Mouse (Mus musculus) heart, embryonic 13.5 days (tissue): ENCODE results near the gene Inpp5f. TPM values are rescaled to one million over a fixed set of nuclear protein-coding genes. Genes with fewer than 3 reads are reported as not detected.

Experiments used
- ATAC-seq: fragments of 200-750 bp; cut with Nextera tagmentation; 2 replicates; pipeline ENCODE4 v1.8.0; 2017; ENCODE audit warnings: moderate TSS enrichment; ENCODE audit not compliant: insufficient number of reproducible peaks, low FRiP score, low TSS enrichment; ENCODE audit errors: extremely low read depth
- H3K27ac ChIP-seq: fragments of 300-500 bp; sonication (generic); replicated peaks from 2 replicates; pipeline ENCODE4 v1.5.1; 2015; ENCODE audit warnings: moderate library complexity, mild to moderate bottlenecking, inconsistent platforms
- H3K27me3 ChIP-seq: fragments of 300-500 bp; sonication (generic); replicated peaks from 2 replicates; pipeline ENCODE4 v1.6.1; 2015; ENCODE audit warnings: mild to moderate bottlenecking, inconsistent platforms
- H3K36me3 ChIP-seq: fragments of 300-500 bp; sonication (generic); 2 replicates; pipeline ENCODE4 v1.6.1; 2015; ENCODE audit warnings: mild to moderate bottlenecking, inconsistent platforms
- H3K4me1 ChIP-seq: fragments of 300-500 bp; sonication (generic); 2 replicates; pipeline ENCODE4 v1.6.1; 2015; ENCODE audit warnings: inconsistent platforms
- H3K4me2 ChIP-seq: fragments of 300-500 bp; sonication (generic); 2 replicates; pipeline ENCODE4 v1.6.1; 2015; ENCODE audit warnings: inconsistent platforms, mild to moderate bottlenecking, moderate library complexity
- H3K4me3 ChIP-seq: fragments of 300-500 bp; sonication (generic); 2 replicates; pipeline ENCODE4 v1.5.1; 2015; ENCODE audit warnings: moderate library complexity, mild to moderate bottlenecking, inconsistent platforms
- H3K9ac ChIP-seq: fragments of 300-500 bp; sonication (generic); 2 replicates; pipeline ENCODE4 v1.6.1; 2015; ENCODE audit warnings: inconsistent platforms, mild to moderate bottlenecking, moderate library complexity
- H3K9me3 ChIP-seq: fragments of 300-500 bp; sonication (generic); 2 replicates; pipeline ENCODE4 v1.6.1; 2016; ENCODE audit warnings: inconsistent platforms
- WGBS: fragments of 180-500 bp; shearing (Covaris S2); methylation state at CpG from one replicate; pipeline ENCODE4 v1.1.7; 2015; ENCODE audit warnings: mixed read lengths; 5-methylcytosine and 5-hydroxymethylcytosine counted together
- polyA plus RNA-seq: library from polyadenylated mRNA; unstranded; fragments of >200 nt; fragmentation: Nextera tagmentation; extraction: Ambion mirVana; gene quantifications from 2 replicates; pipeline ENCODE4 v1.2.1, GENCODE M21; 2015

Gene Inpp5f
- polyA plus RNA-seq, 1 experiment from 2014 or later, result 11.7 TPM

GRCm38 (mm10) chr7:128625382-128625781, 14.3 kb downstream of the Inpp5f start:
- no peak overlapping the region for H3K4me3 ChIP-seq
- H3K4me2 ChIP-seq, result no peak overlapping the region
- H3K36me3 ChIP-seq, result no peaks in the 10 kb centered on the region
- H3K9ac ChIP-seq, result no peak overlapping the region
- no peak overlapping the region for H3K27ac ChIP-seq
- H3K9me3 ChIP-seq, result no peaks in the 10 kb centered on the region
- 93% methylated on average over 2 of the region's 2 CpGs for WGBS
- no peak for ATAC-seq
- no peaks in the 10 kb centered on the region for H3K27me3 ChIP-seq
- peaks cover 35% of the 10 kb centered on the region for H3K4me1 ChIP-seq

DNA sequence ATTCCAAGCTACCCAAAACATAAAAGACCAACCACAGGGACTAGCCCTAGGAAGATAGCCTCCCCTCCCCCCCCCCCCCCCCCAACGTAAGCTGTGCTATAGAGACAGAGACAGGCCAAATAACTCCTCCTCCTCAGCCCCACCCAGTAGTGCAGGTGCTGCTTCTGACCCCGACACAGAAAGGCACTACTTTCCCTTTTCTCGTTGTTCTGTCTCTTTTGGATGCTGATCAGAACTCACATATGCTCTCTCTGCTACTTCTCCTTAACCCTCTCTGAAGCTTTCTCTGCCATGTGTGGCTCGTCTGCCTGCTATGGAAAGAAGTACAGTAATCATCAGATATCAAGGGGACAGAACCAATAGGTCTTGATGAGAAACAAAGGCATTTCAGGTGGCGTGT, 15.5 kb downstream of the Inpp5f start:
- Histone ChIP-seq H3K36me3 (no peaks in the 10 kb centered on the region), H3K9ac (no peak overlapping the region), H3K4me3 (no peak overlapping the region), H3K4me1 (peaks cover 33% of the 10 kb centered on the region), H3K27me3 (no peaks in the 10 kb centered on the region), H3K27ac (no peak overlapping the region), H3K4me2 (no peak overlapping the region), H3K9me3 (no peaks in the 10 kb centered on the region)
- WGBS, result 71% methylated on average over 5 of the region's 5 CpGs
- ATAC-seq, result no peak

DNA sequence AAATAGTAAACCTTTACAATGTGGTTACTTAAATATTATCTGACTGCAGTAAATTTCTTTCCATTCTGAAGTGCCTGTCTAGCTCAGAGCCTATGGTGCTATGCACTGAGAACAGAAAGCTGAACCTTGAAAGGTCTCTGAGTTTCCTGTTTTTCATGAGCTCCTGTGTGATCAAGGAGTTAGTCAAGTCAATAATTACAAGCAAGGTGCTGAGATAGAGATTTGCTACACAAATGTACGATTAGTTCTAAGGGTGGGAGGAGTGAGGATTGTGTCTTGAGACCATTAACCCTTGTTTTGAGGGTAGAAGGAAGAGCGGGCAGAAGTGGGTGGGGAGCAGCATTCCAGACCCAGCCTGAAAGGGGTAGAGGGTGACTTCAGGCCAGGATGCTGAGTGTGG, 16.1 kb downstream of the Inpp5f start:
- H3K9me3 ChIP-seq, result no peaks in the 10 kb centered on the region
- H3K4me3 ChIP-seq, result no peak overlapping the region
- no peak overlapping the region for H3K27ac ChIP-seq
- ATAC-seq, result no peak
- WGBS, result 81% methylated on average over 2 of the region's 2 CpGs
- H3K36me3 ChIP-seq, result no peaks in the 10 kb centered on the region
- no peak overlapping the region for H3K4me2 ChIP-seq
- H3K27me3 ChIP-seq, result no peaks in the 10 kb centered on the region
- no peak overlapping the region for H3K9ac ChIP-seq
- H3K4me1 ChIP-seq, result peaks cover 26% of the 10 kb centered on the region

- no peak overlapping the region for H3K9ac ChIP-seq
- H3K4me3 ChIP-seq, result no peak overlapping the region
- no peaks in the 10 kb centered on the region for H3K36me3 ChIP-seq
- H3K27ac ChIP-seq, result no peak overlapping the region
- no peak for ATAC-seq
- H3K9me3 ChIP-seq, result no peaks in the 10 kb centered on the region
- WGBS, result 79% methylated on average over 1 of the region's 1 CpGs
- no peak overlapping the region for H3K4me2 ChIP-seq
- peaks cover 22% of the 10 kb centered on the region for H3K4me1 ChIP-seq
- H3K27me3 ChIP-seq, result no peaks in the 10 kb centered on the region
Measured at GRCm38 (mm10) chr7:128627723-128628122, 16.6 kb downstream of the Inpp5f start.

GRCm38 (mm10) chr7:128633156-128633555, 22.0 kb downstream of the Inpp5f start:
- no peak overlapping the region for H3K4me3 ChIP-seq
- peaks cover 11% of the 10 kb centered on the region; the same call in 1 of the 2 replicates for H3K4me1 ChIP-seq
- H3K4me2 ChIP-seq, result no peak overlapping the region
- no peaks in the 10 kb centered on the region for H3K27me3 ChIP-seq
- WGBS, result 54% methylated on average over 4 of the region's 4 CpGs
- no peak overlapping the region for H3K9ac ChIP-seq
- H3K9me3 ChIP-seq, result no peaks in the 10 kb centered on the region; the same call in 1 of the 2 replicates
- H3K36me3 ChIP-seq, result peaks cover 8% of the 10 kb centered on the region; the same call in 1 of the 2 replicates
- H3K27ac ChIP-seq, result no peak overlapping the region
- ATAC-seq, result no peak

- Histone ChIP-seq H3K9ac (no peak overlapping the region), H3K36me3 (peaks cover 8% of the 10 kb centered on the region; the same call in 1 of the 2 replicates), H3K27me3 (no peaks in the 10 kb centered on the region), H3K27ac (no peak overlapping the region), H3K4me2 (no peak overlapping the region), H3K4me1 (0 out of 2 replicates have a peak, but pooled peaks cover 4% of the 10 kb centered on the region), H3K9me3 (no peaks in the 10 kb centered on the region; the same call in 1 of the 2 replicates), H3K4me3 (no peak overlapping the region)
- no peak for ATAC-seq
- WGBS, result 66% methylated on average over 5 of the region's 5 CpGs
Measured at GRCm38 (mm10) chr7:128639925-128640485, 28.9 kb downstream of the Inpp5f start.

DNA sequence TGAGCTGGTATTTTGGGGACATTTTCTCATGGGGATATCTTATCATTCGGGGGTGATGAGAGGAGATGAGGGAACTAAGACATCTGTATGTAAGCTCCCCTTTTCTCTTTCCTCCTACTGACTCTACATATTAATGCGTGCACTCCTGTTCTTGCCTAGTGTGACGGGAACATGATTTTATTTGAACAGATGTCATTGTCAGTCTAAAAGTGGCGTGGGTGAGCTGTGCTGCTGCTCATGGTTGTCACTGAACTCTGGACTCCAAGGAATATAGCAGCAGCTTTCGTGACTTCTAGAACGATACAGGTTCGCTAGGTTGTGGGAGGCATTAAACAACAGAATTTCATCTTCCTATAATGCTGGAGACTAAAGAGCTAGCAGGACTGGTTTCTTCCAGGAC, 30.4 kb downstream of the Inpp5f start:
- WGBS, result 75% methylated on average over 7 of the region's 7 CpGs
- Histone ChIP-seq H3K4me1 (0 out of 2 replicates have a peak, but pooled peaks cover 4% of the 10 kb centered on the region), H3K27me3 (no peaks in the 10 kb centered on the region), H3K4me2 (no peak overlapping the region), H3K27ac (no peak overlapping the region), H3K9ac (no peak overlapping the region), H3K36me3 (peaks cover 8% of the 10 kb centered on the region; the same call in 1 of the 2 replicates), H3K4me3 (no peak overlapping the region), H3K9me3 (no peaks in the 10 kb centered on the region; the same call in 1 of the 2 replicates)
- ATAC-seq, result no peak

- Histone ChIP-seq H3K4me2 (no peak overlapping the region), H3K9ac (no peak overlapping the region), H3K9me3 (no peaks in the 10 kb centered on the region; the same call in 1 of the 2 replicates), H3K27me3 (no peaks in the 10 kb centered on the region), H3K4me1 (0 out of 2 replicates have a peak, but pooled peaks cover 4% of the 10 kb centered on the region), H3K27ac (no peak overlapping the region), H3K36me3 (0 out of 2 replicates have a peak, but pooled peaks cover 3% of the 10 kb centered on the region), H3K4me3 (no peak overlapping the region)
- no peak for ATAC-seq
- whole genome bisulfite sequencing, result 68% methylated on average over 5 of the region's 5 CpGs
Measured at GRCm38 (mm10) chr7:128642386-128642785, 31.3 kb downstream of the Inpp5f start.

- 83% methylated on average over 1 of the region's 1 CpGs for WGBS
- H3K27me3 ChIP-seq, result no peaks in the 10 kb centered on the region
- no peak overlapping the region for H3K4me2 ChIP-seq
- no peaks in the 10 kb centered on the region for H3K9me3 ChIP-seq
- H3K27ac ChIP-seq, result no peak overlapping the region
- ATAC-seq, result no peak
- H3K4me1 ChIP-seq, result no peaks in the 10 kb centered on the region
- no peaks in the 10 kb centered on the region for H3K36me3 ChIP-seq
- no peak overlapping the region for H3K4me3 ChIP-seq
- H3K9ac ChIP-seq, result no peak overlapping the region
Measured at GRCm38 (mm10) chr7:128656970-128657369, 45.8 kb downstream of the Inpp5f start.

DNA sequence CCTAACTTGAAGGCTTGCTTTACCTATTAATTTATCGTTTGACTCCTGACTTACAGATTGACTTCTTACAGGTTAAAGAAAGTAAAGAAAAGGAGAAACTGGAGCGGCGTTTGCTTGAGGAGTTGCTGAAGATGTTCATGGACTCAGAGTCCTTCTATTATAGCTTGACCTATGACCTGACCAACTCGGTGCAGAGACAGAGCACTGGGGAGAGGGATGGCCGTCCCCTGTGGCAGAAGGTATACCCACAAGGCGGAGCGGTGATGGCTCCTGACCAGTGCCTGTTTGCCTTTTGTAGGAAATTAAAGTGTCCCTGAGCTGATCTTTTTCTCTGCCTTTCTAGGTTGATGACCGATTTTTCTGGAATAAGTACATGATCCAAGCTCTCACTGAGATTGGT, 52.8 kb downstream of the Inpp5f start:
- 86% methylated on average over 8 of the region's 8 CpGs for WGBS
- no peaks in the 10 kb centered on the region for H3K27me3 ChIP-seq
- H3K27ac ChIP-seq, result no peak overlapping the region
- no peak overlapping the region for H3K4me3 ChIP-seq
- peaks cover 15% of the 10 kb centered on the region for H3K36me3 ChIP-seq
- no peak overlapping the region for H3K4me2 ChIP-seq
- H3K9ac ChIP-seq, result no peak overlapping the region
- ATAC-seq, result no peak
- H3K4me1 ChIP-seq, result peaks cover 12% of the 10 kb centered on the region
- no peaks in the 10 kb centered on the region for H3K9me3 ChIP-seq

DNA sequence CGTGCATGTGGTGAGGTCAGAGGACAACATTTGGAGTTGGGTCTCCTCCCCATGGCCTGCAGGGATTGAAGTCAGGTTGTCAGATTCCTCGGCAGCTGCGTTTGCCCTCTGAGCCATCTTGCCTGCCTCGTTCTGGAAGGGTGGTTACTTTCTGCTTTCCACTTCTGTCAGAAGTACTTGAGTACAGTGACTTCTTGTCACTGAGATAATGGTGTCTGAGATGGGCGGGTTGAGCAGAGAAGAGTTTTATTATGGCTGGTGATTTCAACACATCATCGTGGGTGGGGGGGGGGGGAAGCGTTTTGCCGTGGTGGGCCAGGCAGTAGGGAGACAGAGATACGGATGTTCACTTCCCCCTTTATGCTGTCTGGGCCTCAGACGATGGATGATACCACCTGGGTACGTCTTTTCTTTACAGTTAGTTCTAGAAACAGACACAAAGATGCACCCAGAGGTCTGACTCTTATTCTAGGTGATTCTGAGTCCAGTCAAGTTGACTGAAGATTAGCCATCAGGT, 53.8 kb downstream of the Inpp5f start:
- Histone ChIP-seq H3K4me2 (no peak overlapping the region), H3K4me3 (no peak overlapping the region), H3K9me3 (no peaks in the 10 kb centered on the region), H3K27ac (no peak overlapping the region), H3K4me1 (peaks cover 13% of the 10 kb centered on the region), H3K27me3 (no peaks in the 10 kb centered on the region), H3K36me3 (peaks cover 20% of the 10 kb centered on the region), H3K9ac (no peak overlapping the region)
- WGBS, result 51% methylated on average over 11 of the region's 11 CpGs
- no peak for ATAC-seq

DNA sequence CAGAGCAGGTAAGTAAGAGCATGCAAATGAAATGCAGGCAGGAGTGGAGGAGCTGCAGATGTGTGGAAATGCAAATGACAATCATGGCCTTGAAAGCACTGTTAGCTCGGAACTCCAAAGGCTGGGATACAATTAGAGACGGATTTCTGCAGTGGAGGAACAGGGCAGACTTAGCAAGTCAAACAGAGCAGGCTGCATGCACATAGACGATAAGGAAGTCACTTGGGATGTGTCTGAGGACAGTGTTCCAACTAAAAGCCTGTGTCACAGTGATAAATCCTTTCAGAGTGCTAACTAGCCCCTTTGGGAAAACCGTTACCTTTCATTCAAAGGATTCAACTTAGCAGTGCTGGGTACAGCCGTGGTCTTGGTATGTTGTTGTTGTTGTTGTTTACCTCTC, 56.7 kb downstream of the Inpp5f start:
- ATAC-seq, result no peak
- no peaks in the 10 kb centered on the region for H3K9me3 ChIP-seq
- no peak overlapping the region for H3K4me2 ChIP-seq
- H3K27me3 ChIP-seq, result no peaks in the 10 kb centered on the region
- H3K36me3 ChIP-seq, result peaks cover 23% of the 10 kb centered on the region
- no peak overlapping the region for H3K4me3 ChIP-seq
- H3K9ac ChIP-seq, result no peak overlapping the region
- peaks cover 24% of the 10 kb centered on the region for H3K4me1 ChIP-seq
- whole genome bisulfite sequencing, result 42% methylated on average over 5 of the region's 5 CpGs
- no peak overlapping the region for H3K27ac ChIP-seq
